Mouse (Mus musculus): ENCODE data around the gene Tfrc.

Tfrc gene

DNA sequence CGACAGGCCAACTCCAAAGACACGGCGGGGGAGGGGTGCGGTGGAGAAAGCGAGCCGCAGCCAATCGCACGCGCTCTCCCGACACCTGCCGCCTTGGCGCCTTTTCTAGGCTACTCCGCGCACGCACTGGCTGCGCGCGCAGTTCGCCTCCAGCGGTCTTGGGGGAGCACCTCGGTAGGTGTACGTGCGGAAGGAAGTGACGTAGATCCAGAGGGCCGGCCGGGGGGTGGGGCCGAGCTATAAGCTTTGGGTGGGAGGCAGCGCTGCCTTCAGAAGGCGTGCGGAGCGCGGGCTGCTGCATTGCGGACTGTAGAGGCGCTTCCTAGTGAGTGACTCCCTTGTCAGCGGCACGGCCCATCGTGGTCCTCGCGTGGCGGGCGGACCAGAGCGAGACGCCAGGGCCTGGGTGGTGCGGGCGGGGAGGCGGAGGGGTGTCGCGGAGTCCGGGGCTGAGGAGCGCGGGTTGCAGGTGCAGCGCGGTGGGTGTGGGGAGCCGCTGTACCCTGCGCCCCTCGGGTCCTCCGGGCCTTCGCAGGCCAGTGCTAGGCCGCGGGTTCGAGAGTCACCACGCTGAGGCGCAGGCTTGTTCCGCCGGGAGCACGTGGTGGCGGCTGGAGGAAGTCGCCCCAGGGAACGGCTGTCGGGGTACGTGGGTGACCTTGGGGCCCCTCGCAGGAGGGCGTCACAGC, at the start of gene Tfrc:
Gene Tfrc (plus strand): TSS at position 209 of the 689 bp plus-strand sequence.
- DNase-seq (ENCODE audit: low read depth, low spot score), result peak; percentile 100

DNA sequence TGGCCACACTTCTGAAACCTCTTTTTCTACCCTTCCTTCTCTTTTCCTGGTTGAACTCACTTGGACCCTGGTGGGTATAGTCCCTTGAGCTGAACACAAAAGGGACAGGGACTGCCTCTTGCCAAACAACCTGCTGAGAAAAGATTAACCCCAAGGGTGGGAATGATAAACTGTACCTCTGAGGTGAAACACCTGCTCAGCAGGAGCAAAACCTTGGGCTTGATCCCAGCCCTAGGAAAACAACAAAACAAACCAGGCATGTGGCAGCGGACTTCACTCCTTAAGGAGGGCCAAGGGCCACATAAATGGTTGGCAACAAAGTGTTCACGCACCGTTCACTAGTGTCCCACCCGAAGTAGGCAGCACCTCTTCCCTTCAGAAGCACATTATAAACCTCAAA, 49.2 kb upstream of the Tfrc start:
- no peak for DNase-seq (ENCODE audit: low read depth, low spot score)

DNA sequence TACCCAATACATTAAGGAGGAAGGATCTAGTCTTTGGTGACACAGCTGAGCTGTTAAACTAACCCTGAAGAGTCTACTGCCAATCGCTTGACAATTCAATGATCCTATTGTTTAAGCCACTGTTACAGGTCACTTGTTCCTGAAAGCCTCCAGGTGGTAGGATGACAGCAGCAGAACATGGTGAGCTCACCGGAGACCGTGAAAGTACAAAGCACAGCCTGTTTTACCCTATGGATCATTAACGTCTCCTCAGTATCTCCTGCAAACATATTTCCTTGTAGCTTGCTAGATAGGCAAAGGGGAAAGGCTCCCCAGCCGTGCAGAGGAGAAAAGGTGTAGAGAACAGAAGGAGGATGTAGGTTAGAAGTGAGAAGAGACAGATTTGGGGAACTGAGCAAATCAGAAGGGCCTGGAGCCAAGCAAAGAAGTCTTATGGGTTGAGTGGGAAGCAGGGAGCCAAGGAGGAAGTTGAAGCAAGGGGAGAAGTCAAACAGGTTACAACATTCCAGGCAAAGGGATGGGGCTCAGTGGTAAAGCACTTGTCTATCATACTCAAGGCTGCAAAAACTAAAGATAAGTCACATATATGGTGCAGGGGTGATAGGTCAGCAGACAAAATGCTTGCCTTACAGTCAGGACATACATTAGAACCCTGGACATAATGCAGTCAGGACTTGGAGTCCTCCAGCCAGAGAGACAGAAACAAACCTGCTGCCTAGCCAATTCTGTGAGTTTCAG, 45.5 kb upstream of the Tfrc start:
- no peak for DNase-seq (ENCODE audit: low read depth, low spot score)

DNA sequence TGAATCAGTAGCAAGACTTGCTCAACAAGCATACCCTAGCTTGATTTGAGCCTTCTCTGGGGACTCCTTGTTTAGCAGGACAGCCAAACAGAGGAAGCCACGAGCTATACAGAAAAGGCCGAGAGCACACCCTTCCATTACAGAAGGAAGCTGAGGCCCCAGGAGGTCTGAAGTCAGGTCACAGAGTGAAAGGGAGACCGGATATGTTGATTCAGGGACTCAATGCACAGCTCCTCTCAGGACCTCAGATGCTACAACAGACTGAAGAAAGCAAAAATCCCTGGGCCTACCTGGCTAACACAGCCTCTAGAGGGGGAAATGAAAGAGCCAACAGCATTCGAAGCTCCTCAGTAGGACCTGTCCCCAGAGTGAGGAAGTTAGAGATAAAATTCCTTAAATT, 41.4 kb upstream of the Tfrc start:
- DNase-seq (ENCODE audit: low read depth, low spot score), result no peak

DNA sequence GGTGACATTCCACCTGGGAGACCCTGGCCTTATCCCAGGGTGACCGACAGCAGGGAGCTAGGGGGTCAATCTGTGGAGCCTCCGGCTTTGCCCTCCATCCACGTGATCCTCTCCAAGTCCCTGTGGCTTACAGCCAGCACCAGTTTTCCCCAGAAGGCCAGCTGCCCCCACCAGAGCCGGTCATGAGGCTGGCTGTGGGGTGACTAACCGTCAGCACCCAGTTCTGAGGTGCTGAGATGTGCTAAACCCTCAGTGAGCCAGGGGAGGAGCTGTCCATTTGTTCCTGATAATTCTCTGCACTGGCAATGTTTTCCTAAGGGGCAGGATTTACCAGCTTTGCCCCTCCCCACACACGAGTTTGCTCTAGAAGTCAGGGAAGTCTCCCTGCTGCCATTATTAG, 40.3 kb upstream of the Tfrc start:
- no peak for DNase-seq (ENCODE audit: low read depth, low spot score)

DNA sequence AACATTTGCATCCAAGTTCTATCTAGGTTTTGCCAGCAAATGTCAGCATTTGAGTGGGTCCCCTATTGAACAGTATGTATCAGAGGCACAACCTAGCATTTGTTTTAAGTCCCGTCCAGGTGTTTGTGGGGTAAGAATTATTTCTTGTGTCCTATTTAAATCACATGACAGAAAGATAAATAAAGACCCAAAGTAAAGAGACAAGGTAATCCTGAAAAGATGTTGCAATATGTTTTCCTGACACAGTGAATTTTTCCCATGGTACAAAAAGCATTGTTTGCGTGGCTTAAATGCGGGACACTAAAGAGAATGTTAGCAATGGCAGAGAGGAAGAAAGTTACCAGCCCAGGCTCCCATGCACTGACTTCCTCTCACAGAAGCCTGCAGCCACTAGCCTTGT, 38.7 kb upstream of the Tfrc start:
- no peak for DNase-seq (ENCODE audit: low read depth, low spot score)

DNA sequence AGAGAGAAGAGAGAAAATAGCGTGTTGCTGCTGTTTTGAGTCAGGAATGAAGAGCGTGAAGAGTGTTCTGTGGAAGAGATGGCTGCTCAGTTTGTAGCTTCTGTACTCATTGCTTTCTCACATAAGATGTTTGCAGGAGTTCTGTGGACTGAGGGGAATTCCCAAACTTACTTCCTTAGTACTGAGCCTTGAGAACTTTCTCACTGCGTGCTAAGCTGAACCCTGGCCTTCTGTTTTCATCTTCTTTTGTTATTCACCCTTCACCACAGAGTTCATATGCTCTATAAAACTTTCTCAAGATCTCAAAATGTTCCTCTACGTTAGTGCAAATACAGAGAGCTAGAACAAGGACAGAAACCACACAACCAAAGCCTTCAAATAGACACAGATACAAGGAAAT, 36.2 kb upstream of the Tfrc start:
- DNase-seq (ENCODE audit: low read depth, low spot score), result no peak

DNA sequence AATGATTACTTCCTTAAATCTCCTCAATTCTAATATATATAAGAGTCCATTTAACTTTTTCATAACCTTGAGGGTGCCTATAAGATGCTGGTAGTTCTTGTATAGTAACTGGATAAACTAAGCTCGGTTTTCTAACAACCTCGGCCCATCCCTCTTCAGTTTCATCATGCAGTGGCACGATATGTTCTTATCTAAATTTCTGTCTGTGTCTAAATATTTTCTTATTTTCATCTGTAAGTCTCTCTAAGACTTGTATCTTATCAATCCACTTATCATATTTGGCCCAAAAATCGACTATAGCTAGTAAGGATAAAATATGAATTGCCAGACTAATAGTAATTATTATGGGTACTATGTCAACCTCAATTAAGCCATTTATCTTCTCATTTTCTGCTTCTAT, 22.2 kb upstream of the Tfrc start:
- DNase-seq (ENCODE audit: low read depth, low spot score), result no peak

DNA sequence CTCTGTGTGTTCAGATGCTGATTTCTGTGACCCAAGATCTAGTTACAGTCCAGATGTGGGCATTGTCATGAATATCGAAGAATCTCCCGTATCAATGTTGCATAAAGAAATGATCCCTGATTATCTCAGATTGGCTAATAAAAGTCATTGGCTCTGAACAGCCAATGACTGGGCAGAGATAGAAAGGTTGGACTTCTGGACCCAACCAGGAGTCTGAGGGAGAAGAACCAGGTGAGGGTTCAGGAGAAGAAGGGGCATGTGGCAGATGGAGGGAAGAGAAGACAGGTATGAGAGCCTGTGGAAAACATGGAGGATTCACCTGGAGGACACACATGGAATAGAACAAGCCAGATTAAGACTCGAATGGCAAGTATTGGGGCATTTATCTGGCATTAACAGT, 20.2 kb upstream of the Tfrc start:
- no peak for DNase-seq (ENCODE audit: low read depth, low spot score)

DNA sequence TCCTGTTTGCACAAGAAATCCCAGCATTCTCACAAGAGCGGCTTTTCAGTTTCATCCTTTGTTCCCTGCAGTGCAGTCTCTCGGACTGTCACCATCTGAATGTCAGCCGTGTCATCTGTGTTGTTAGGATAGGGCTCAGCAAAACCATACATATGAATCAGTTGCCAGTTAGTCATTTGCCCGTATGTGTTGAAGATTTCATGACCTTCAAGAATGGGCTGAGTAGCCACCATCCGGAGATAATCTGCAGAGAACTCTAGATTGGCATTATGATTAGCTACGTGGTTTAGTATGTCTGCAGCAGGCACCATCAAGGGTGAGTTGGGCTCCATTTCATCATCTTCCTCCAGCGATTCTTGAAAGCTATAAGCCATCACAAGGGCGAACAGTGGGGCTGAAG, 17.2 kb upstream of the Tfrc start:
- no peak for DNase-seq (ENCODE audit: low read depth, low spot score)

DNA sequence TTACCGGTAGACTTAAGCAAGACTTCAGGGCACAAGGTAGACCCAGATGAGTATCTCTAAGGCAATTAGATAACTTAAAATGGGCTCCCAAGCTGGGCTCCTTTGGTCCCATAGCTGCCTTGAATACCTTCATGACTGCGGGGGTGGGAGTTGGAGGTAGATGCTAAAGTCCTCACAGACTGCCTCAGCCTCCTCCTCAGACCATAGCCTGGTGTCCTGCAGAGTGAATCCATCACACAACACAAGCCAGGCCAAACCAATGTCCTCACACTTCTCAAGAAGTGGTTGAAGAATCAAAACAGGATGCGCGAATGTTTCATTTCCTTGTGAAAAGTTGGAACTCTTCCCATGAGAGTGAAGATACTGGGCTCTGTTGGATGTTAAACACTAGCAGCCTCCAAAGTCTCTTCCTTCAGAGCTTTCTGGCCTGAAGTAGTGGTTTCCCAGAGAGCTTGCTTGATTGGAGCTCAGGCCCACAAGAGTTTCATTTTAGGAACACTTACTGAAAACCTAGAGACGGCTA, 15.4 kb upstream of the Tfrc start:
- DNase-seq (ENCODE audit: low read depth, low spot score), result no peak

DNA sequence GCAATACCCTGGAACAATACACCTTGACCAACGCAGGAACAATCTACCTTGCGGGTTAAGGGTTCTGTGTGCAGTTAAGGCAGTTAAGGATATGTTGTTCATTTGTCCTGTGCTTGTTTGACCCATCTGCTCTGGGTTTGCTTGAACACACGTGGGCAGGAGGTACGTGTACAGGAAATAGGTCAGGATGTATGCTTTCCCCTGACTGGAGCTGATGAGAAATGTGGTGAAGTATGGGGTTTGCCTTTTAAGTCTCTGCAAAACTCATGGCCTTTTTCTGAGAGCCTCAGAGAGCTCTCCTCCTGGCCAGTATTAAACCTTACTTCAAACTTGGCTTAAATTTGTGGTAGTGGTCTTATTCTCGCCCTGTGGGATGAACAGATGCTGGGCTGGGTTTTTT, 14.8 kb upstream of the Tfrc start:
- DNase-seq (ENCODE audit: low read depth, low spot score), result no peak

DNA sequence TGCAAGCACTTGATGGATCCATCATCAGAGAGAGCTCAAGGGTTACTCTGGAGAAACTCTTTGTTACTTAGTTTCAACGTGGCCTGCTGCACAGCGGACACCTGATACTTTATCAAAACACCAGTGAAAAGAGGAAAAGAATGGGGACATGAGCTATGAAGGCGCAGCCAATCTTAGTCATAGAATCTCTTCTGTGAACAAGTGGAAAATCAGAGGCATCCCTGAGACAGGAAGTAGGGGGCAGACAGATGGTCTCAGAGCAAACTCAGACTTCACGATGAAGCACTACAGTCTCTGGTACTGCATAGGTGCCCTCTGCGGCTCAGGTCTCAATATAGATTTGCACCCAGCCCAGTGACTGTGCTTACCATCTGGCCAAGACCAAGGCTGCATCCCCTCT, 14.0 kb upstream of the Tfrc start:
- DNase-seq (ENCODE audit: low read depth, low spot score), result no peak

DNA sequence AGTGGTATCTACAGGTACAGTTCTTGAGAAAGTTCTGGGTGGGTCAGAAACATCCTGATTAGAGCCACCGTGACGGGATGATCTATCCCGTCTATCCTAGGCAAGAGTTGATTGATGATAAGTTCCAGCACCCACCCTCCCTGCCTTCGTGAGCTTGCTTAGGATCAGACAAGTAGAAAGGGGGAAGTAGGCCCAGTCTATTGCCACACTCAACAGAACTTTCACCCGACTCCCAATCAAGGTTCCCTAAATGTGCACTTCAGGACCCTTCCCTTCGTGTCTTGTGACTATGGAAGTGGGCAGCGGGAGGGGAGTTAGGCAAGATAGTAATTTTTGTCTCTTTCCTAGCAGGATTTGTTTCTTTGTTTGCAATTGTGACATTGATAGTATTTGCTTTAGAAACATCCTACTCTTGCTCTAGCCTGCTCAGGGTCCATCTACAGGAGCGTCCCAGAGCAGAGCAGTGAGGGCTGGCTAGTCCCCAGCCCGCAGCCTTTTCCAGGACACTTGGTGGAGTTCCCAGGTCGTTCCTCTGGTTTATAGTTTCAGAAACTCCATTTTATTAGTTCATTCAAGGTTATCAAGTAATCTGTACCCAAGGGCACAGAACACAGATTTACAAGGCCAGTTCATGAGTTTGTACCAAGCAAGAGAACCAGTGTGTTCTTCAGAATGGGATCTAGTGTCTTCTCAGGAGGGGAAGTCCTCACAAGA, 13.4 kb upstream of the Tfrc start:
- no peak for DNase-seq (ENCODE audit: low read depth, low spot score)

DNA sequence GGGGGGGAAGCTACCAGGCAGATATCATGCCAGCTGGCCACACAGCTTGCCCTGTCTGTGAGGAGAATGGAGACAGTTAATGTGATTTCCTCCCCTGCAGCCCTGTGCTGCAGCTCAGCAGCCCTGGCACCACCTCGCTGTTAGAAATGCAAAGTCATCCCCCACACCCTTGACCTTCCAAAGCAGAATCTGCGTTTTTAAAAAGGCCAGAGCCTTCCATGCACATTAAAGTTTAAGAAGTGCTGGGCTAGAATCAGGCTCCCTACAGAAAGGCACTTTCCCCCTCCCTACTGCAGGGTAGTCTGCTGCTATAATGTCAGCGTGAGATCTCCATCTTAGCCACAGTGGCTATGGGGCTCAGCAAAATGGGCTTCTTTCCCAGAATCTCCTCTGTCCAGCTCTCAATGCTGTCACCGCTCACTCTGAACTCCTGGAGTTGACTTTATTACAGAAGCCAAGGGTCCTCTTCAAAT, 10.8 kb upstream of the Tfrc start:
- DNase-seq (ENCODE audit: low read depth, low spot score), result no peak

DNA sequence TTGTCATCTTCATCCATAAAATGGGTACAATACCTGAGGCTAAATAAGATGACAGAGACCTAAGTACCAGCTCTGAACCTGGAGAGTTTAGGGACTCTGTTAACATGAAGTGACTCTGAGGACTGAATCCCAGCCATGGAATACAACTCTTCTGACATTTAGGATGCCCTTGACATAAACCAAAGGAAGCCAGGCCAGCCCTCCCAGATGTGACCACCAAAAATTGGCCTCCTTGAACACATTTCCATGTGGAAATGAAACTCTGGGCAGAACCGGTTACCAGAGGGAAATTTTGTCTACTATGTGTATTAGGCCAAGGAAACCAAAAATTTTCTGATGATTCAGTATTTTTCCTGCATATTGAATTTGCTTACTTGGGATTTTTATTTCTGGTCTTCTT, 9.6 kb upstream of the Tfrc start:
- DNase-seq (ENCODE audit: low read depth, low spot score), result no peak

DNA sequence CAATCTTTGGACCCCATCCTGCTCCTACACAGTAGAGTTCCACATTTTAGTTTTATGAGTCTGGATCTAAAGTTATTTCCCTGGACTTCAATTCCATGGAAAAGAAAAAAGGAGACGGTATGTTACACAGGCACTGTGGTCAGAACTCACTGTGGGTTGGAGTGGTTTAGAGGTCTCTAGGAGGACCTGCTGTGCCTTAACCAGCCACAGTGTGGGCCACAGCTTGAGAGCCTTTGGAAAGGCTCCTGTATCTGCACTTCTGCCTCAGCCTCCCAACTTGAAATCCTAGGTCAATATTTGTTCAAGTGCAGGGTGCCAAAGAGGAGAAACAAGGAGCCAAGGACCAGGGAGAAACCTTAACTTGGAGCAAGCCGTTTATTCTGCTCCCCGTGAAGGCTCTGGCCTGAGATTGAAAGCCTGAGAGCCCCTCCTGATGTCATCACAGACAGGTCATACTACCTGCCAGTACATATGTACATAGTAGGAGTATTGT, 6.5 kb upstream of the Tfrc start:
- no peak for DNase-seq (ENCODE audit: low read depth, low spot score)

DNA sequence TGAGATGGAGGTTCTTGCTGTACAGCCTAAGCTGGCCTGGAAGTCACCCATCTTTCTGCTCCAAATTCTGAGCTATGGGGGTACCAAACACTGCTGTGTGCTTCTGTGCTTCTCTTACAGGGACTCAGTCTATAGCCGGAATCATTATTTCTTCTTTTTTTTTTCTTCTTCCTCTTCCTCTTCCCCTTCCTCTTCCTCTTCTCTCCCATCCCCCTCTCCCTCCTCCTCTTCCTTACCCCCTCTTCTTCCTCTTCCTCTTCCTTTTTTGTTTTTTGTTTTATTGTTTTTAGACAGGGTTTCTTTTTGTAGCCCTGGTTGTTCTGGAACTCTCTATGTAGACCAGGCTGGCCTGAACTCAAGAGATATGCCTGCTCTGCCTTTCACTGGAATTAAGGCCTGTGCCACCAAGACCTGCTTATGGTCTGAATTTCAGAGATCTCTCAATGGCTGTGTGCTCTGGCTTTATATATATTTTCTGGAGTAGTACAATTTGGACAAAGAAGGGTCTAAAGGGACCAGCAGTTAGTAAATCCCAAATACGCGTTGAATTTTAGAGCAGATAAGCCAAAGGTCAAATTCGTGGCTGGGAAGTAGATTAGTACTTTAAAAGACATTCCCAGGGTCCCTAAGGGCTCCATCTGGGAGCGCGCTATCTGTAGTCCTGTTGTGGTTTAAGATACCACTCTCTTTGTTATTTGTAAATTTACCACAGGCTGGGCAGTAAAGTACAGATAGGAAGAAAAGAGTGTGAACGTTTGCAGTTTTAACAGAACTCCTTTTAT, 967 bp upstream of the Tfrc start:
- DNase-seq (ENCODE audit: low read depth, low spot score), result peak; percentile 54

DNA sequence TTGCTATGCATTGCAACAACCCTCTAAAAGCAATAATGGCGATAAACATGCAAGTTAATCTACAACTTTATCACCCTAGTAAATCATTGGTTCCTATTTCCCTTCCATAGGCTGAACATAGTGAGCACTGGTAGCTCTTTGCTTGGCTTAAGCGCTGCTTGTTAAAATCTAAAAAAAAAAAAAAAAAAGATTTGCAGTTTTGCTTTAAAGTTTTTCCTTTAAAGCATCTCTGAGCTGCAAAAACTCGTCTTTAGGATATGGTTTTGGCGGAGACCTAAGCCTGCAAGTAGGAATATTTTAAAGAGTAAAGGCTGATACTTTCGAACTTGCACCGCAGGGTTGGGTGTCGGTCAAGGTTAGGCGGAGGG, 392 bp upstream of the Tfrc start:
- no peak for DNase-seq (ENCODE audit: low read depth, low spot score)

DNA sequence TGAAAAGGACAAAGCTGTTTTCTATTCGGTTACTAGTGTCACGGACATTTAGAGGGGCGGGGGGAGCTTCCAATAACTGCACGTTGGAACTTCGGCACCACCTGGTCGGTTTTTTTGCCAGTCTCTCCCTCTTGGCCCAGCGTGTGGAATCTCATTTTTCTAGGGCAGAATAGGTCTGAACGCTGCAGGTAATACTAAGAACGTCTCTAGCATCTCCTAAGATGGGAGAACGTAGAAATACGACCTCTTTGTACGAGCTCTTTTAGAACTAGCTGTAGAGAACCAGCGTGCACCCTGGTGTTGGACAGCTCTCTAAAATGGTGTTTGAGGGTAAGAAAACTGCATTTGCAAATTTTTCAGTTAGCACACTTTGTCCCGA, 670 bp downstream of the Tfrc start:
- DNase-seq (ENCODE audit: low read depth, low spot score), result no peak

DNA sequence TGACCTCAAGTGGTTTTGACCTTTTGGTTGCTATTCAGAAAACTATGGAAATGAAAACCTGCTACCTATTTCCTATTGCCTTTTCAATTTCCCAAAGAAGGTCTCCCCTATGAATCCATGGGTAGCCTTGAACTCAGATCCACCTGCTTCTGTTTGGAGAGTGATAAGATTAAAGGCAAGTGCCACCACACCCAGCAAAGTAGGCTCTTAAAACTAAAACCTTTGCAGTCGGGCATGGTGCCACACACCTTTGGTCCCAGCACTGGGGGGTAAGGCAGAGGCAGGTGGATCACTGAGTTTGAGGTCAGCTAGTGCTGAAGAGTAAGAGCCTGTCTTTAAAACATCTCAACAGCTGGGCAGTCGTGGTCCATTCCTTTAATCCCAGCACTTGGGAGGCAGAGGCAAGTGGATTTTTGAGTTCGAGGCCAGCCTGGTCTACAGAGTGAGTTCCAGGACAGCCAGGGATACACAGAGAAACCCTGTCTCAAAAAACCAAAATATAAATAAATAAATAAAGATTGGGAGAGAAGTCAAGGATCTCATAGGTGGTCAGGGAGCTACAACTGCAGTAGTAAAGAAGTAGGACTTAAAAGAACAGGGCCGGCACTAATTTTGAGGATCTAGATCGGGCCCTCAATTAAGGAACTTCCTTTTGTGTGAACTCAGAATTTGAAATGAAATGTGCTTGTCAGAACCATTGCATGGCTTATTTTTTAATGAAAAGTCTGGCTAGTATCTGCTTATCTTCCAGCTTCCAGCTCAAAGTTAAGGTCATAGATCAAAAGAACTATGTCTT, 1.9 kb downstream of the Tfrc start:
- DNase-seq (ENCODE audit: low read depth, low spot score), result peak; percentile 30

Measured in A20 (cell line).